Mouse (Mus musculus): ENCODE results near the gene Rln3. TPM values are rescaled to one million over a fixed set of nuclear protein-coding genes. Genes with fewer than 3 reads are reported as not detected.

Rln3 gene
- polyA plus RNA-seq, 1 experiment from 2014 or later, result not detected

GRCm38 (mm10) chr8:84042066-84042947 is 2.5 kb downstream of the Rln3 start, which contains the start of gene Il27ra:
Il27ra (minus strand) TSS chr8:84042589.
- ATAC-seq (replicated peaks; ENCODE audit: insufficient number of reproducible peaks, low FRiP score, low TSS enrichment), result peak; percentile 58; the same call in 1 of the 2 replicates
- peak within 1 kb of the TSS; percentile 64 for H3K9ac ChIP-seq (ENCODE audit: low read depth, low read length)
- no peak within 1 kb of the TSS for H3K27ac ChIP-seq (ENCODE audit: low read depth, low read length)
- H3K4me3 ChIP-seq (ENCODE audit: low read depth, low read length), result peak within 1 kb of the TSS; percentile 46
- H3K4me2 ChIP-seq, result peak within 1 kb of the TSS; percentile 78
- no peaks in the 10 kb centered on the region for H3K9me3 ChIP-seq (replicated peaks; ENCODE audit: control insufficient read depth, low read length)
- H3K36me3 ChIP-seq (ENCODE audit: control insufficient read depth, insufficient read depth, low read length), result no peaks in the 10 kb centered on the region
- H3K4me1 ChIP-seq (ENCODE audit: control insufficient read depth, insufficient read depth, low read length), result peaks cover 5% of the 10 kb centered on the region; the same call in 1 of the 2 replicates
- WGBS (ENCODE audit: insufficient replicate concordance), result 3% methylated on average over 40 of the region's 40 CpGs
- H3K27me3 ChIP-seq (ENCODE audit: control insufficient read depth, insufficient read depth, low read length), result peaks cover 51% of the 10 kb centered on the region

GRCm38 (mm10) chr8:84039050-84039449 is 5.8 kb downstream of the Rln3 start:
- H3K4me3 ChIP-seq (ENCODE audit: low read depth, low read length), result no peak overlapping the region
- H3K9ac ChIP-seq (ENCODE audit: low read depth, low read length), result no peak overlapping the region
- H3K27me3 ChIP-seq (ENCODE audit: control insufficient read depth, insufficient read depth, low read length), result peaks cover 38% of the 10 kb centered on the region
- no peaks in the 10 kb centered on the region for H3K36me3 ChIP-seq (ENCODE audit: control insufficient read depth, insufficient read depth, low read length)
- H3K4me2 ChIP-seq, result no peak overlapping the region
- ATAC-seq (replicated peaks; ENCODE audit: insufficient number of reproducible peaks, low FRiP score, low TSS enrichment), result no peak
- no peak overlapping the region for H3K27ac ChIP-seq (ENCODE audit: low read depth, low read length)
- H3K4me1 ChIP-seq (ENCODE audit: control insufficient read depth, insufficient read depth, low read length), result peaks cover 5% of the 10 kb centered on the region; the same call in 1 of the 2 replicates
- no peaks in the 10 kb centered on the region for H3K9me3 ChIP-seq (replicated peaks; ENCODE audit: control insufficient read depth, low read length)
- WGBS (ENCODE audit: insufficient replicate concordance), result 12% methylated on average over 5 of the region's 5 CpGs

GRCm38 (mm10) chr8:84038015-84038414 is 6.8 kb downstream of the Rln3 start:
- H3K27ac ChIP-seq (ENCODE audit: low read depth, low read length), result no peak overlapping the region
- no peaks in the 10 kb centered on the region for H3K9me3 ChIP-seq (replicated peaks; ENCODE audit: control insufficient read depth, low read length)
- H3K9ac ChIP-seq (ENCODE audit: low read depth, low read length), result no peak overlapping the region
- no peaks in the 10 kb centered on the region for H3K36me3 ChIP-seq (ENCODE audit: control insufficient read depth, insufficient read depth, low read length)
- no peak overlapping the region for H3K4me3 ChIP-seq (ENCODE audit: low read depth, low read length)
- no peak for ATAC-seq (replicated peaks; ENCODE audit: insufficient number of reproducible peaks, low FRiP score, low TSS enrichment)
- H3K27me3 ChIP-seq (ENCODE audit: control insufficient read depth, insufficient read depth, low read length), result peaks cover 31% of the 10 kb centered on the region
- no peak overlapping the region for H3K4me2 ChIP-seq
- H3K4me1 ChIP-seq (ENCODE audit: control insufficient read depth, insufficient read depth, low read length), result peaks cover 5% of the 10 kb centered on the region; the same call in 1 of the 2 replicates
- WGBS (ENCODE audit: insufficient replicate concordance), result 52% methylated on average over 5 of the region's 5 CpGs

GRCm38 (mm10) chr8:84032777-84033176 is 12.0 kb downstream of the Rln3 start:
- WGBS (ENCODE audit: insufficient replicate concordance), result 72% methylated on average over 4 of the region's 4 CpGs
- Histone ChIP-seq H3K4me1 (ENCODE audit: control insufficient read depth, insufficient read depth, low read length) (no peaks in the 10 kb centered on the region), H3K9me3 (replicated peaks; ENCODE audit: control insufficient read depth, low read length) (no peaks in the 10 kb centered on the region), H3K27ac (ENCODE audit: low read depth, low read length) (no peak overlapping the region), H3K27me3 (ENCODE audit: control insufficient read depth, insufficient read depth, low read length) (peaks cover 16% of the 10 kb centered on the region), H3K36me3 (ENCODE audit: control insufficient read depth, insufficient read depth, low read length) (no peaks in the 10 kb centered on the region), H3K4me3 (ENCODE audit: low read depth, low read length) (no peak overlapping the region), H3K9ac (ENCODE audit: low read depth, low read length) (no peak overlapping the region), H3K4me2 (no peak overlapping the region)
- no peak for ATAC-seq (replicated peaks; ENCODE audit: insufficient number of reproducible peaks, low FRiP score, low TSS enrichment)

GRCm38 (mm10) chr8:84029272-84029671 is 15.5 kb downstream of the Rln3 start:
- Histone ChIP-seq H3K4me1 (ENCODE audit: control insufficient read depth, insufficient read depth, low read length) (0 out of 2 replicates have a peak, but pooled peaks cover 5% of the 10 kb centered on the region), H3K27me3 (ENCODE audit: control insufficient read depth, insufficient read depth, low read length) (peaks cover 41% of the 10 kb centered on the region), H3K9ac (ENCODE audit: low read depth, low read length) (no peak overlapping the region), H3K9me3 (replicated peaks; ENCODE audit: control insufficient read depth, low read length) (no peaks in the 10 kb centered on the region), H3K4me3 (ENCODE audit: low read depth, low read length) (no peak overlapping the region), H3K4me2 (no peak overlapping the region), H3K27ac (ENCODE audit: low read depth, low read length) (no peak overlapping the region), H3K36me3 (ENCODE audit: control insufficient read depth, insufficient read depth, low read length) (no peaks in the 10 kb centered on the region)
- no peak for ATAC-seq (replicated peaks; ENCODE audit: insufficient number of reproducible peaks, low FRiP score, low TSS enrichment)
- WGBS (ENCODE audit: insufficient replicate concordance), result 88% methylated on average over 5 of the region's 5 CpGs

GRCm38 (mm10) chr8:84027449-84027848 is 17.4 kb downstream of the Rln3 start:
- 9% methylated on average over 10 of the region's 10 CpGs for WGBS (ENCODE audit: insufficient replicate concordance)
- no peaks in the 10 kb centered on the region for H3K9me3 ChIP-seq (replicated peaks; ENCODE audit: control insufficient read depth, low read length)
- H3K36me3 ChIP-seq (ENCODE audit: control insufficient read depth, insufficient read depth, low read length), result no peaks in the 10 kb centered on the region
- H3K4me1 ChIP-seq (ENCODE audit: control insufficient read depth, insufficient read depth, low read length), result peaks cover 22% of the 10 kb centered on the region
- no peak overlapping the region for H3K4me3 ChIP-seq (ENCODE audit: low read depth, low read length)
- ATAC-seq (replicated peaks; ENCODE audit: insufficient number of reproducible peaks, low FRiP score, low TSS enrichment), result no peak
- no peak overlapping the region for H3K9ac ChIP-seq (ENCODE audit: low read depth, low read length)
- H3K27ac ChIP-seq (ENCODE audit: low read depth, low read length), result no peak overlapping the region
- no peak overlapping the region for H3K4me2 ChIP-seq
- H3K27me3 ChIP-seq (ENCODE audit: control insufficient read depth, insufficient read depth, low read length), result peaks cover 37% of the 10 kb centered on the region

- WGBS (ENCODE audit: insufficient replicate concordance), result under 1% methylated on average over 41 of the region's 41 CpGs
- H3K27me3 ChIP-seq (ENCODE audit: control insufficient read depth, insufficient read depth, low read length), result peaks cover 45% of the 10 kb centered on the region
- H3K27ac ChIP-seq (ENCODE audit: low read depth, low read length), result no peak overlapping the region
Measured at GRCm38 (mm10) chr8:84025863-84026262, 18.9 kb downstream of the Rln3 start.

GRCm38 (mm10) chr8:84024171-84024570 is 20.6 kb downstream of the Rln3 start:
- Histone ChIP-seq H3K27me3 (ENCODE audit: control insufficient read depth, insufficient read depth, low read length) (peaks cover 45% of the 10 kb centered on the region), H3K4me1 (ENCODE audit: control insufficient read depth, insufficient read depth, low read length) (peaks cover 28% of the 10 kb centered on the region), H3K9ac (ENCODE audit: low read depth, low read length) (no peak overlapping the region), H3K9me3 (replicated peaks; ENCODE audit: control insufficient read depth, low read length) (no peaks in the 10 kb centered on the region), H3K4me3 (ENCODE audit: low read depth, low read length) (no peak overlapping the region), H3K36me3 (ENCODE audit: control insufficient read depth, insufficient read depth, low read length) (no peaks in the 10 kb centered on the region), H3K27ac (ENCODE audit: low read depth, low read length) (no peak overlapping the region), H3K4me2 (no peak overlapping the region)
- whole genome bisulfite sequencing (ENCODE audit: insufficient replicate concordance), result 10% methylated on average over 10 of the region's 10 CpGs
- no peak for ATAC-seq (replicated peaks; ENCODE audit: insufficient number of reproducible peaks, low FRiP score, low TSS enrichment)

More at GRCm38 (mm10) chr8:84025863-84026262, 18.9 kb downstream of the Rln3 start:
- Histone ChIP-seq H3K9me3 (replicated peaks; ENCODE audit: control insufficient read depth, low read length) (no peaks in the 10 kb centered on the region), H3K9ac (ENCODE audit: low read depth, low read length) (peak overlapping the region; percentile 29; the same call in 1 of the 2 replicates), H3K4me3 (ENCODE audit: low read depth, low read length) (peak overlapping the region; percentile 48), H3K36me3 (ENCODE audit: control insufficient read depth, insufficient read depth, low read length) (no peaks in the 10 kb centered on the region), H3K4me1 (ENCODE audit: control insufficient read depth, insufficient read depth, low read length) (peaks cover 28% of the 10 kb centered on the region), H3K4me2 (peak overlapping the region; percentile 89)
- ATAC-seq (replicated peaks; ENCODE audit: insufficient number of reproducible peaks, low FRiP score, low TSS enrichment), result 0 out of 2 replicates have a peak, but pooled peaks have one; percentile 19

Measured in heart, embryonic 11.5 days (tissue).